Comparison of ENCODE assay signal across 13 mouse cellular contexts in the genomic region with DNA sequence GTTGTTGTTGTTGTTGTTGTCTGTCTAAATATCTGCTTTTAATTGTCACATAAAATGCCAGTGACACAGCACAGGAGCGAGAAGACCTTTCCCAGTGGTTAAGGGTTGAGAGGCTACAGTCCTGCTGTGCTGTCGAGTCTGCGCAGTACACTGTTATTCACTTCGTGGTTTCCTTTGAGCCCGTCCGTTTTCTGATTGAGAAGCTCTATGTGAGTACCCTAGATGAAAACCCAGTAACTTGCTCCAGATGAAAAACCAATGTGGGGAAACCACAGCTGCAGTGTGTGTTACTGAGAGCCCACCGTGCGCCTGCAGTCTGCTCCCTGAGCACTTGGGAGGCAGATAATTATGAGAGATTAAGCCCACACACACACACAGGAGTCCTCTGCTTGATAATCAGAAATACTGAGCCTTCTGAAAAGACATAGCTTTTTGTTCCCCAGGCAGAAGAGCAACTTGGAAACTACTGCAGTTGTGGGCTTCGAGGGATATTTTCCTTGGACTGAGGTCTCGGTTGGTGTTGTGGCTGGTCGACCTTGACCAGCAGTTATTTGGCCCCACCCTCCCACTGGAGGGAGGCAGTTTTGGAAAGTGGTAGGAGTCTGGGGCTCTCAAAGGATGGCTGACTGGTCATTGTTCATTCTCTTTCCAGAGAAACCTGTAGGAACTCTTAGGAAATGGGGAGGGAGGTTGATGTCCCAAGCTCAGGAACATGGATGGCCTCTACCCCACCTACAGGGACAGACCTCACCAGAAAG.
DNase-seq lines count a peak whose midpoint lies in the region; ATAC-seq lines count a peak whose summit lies in the region.
"Had no signal": no experiment of that assay in that cellular context is flagged by ENCODE, and none has a peak within 500 bp of the region (broad histone marks: within the 10 kb centered on the region; RNA-seq: fewer than 3 reads in every experiment).

No protein-coding gene starts in this region.

- H3K27me3 ChIP-seq in lung, embryonic 15.5 days = no peaks in the 10 kb centered on the region
- H3K27me3 ChIP-seq in limb, embryonic 10.5 days (ENCODE audit: low read depth, poor library complexity, severe bottlenecking) = no peaks in the 10 kb centered on the region
- no peaks in the 10 kb centered on the region for H3K27me3 ChIP-seq in neural tube, embryonic 14.5 days (ENCODE audit: control insufficient read depth, insufficient read depth, low read length)
- H3K27me3 ChIP-seq: heart, embryonic 13.5 days; stomach, embryonic 15.5 days had no signal

- ATAC-seq in lung, embryonic 15.5 days (ENCODE audit: borderline replicate concordance, extremely low read depth, low FRiP score, low TSS enrichment) = no peak
- no peak for ATAC-seq in neural tube, embryonic 14.5 days (ENCODE audit: low read depth)
- ATAC-seq in erythroblast, adult 5-6 weeks (replicated peaks; ENCODE audit: low FRiP score, poor library complexity, severe bottlenecking) = no peak
- no peak for ATAC-seq in megakaryocyte progenitor cell, adult 5-6 weeks (replicated peaks; ENCODE audit: poor library complexity)

- WGBS in lung, embryonic 15.5 days = 72% methylated on average over 11 of the region's 11 CpGs
- WGBS in limb, embryonic 10.5 days = 69% methylated on average over 11 of the region's 11 CpGs
- 79% methylated on average over 11 of the region's 11 CpGs for WGBS in neural tube, embryonic 14.5 days

- peaks cover 40% of the 10 kb centered on the region for H3K4me1 ChIP-seq in lung, embryonic 15.5 days
- H3K4me1 ChIP-seq in limb, embryonic 10.5 days = peaks cover 67% of the 10 kb centered on the region
- peaks cover 45% of the 10 kb centered on the region for H3K4me1 ChIP-seq in neural tube, embryonic 14.5 days (ENCODE audit: control insufficient read depth, insufficient read depth, low read length)

- H3K36me3 ChIP-seq in lung, embryonic 15.5 days = no peaks in the 10 kb centered on the region
- H3K36me3 ChIP-seq in limb, embryonic 10.5 days = peaks cover 20% of the 10 kb centered on the region
- peaks cover 5% of the 10 kb centered on the region for H3K36me3 ChIP-seq in neural tube, embryonic 14.5 days (ENCODE audit: control insufficient read depth, insufficient read depth, low read length)
- H3K36me3 ChIP-seq: stomach, embryonic 15.5 days had no signal

- no peak overlapping the region for H3K4me3 ChIP-seq in lung, embryonic 15.5 days
- no peak overlapping the region for H3K4me3 ChIP-seq in limb, embryonic 10.5 days
- no peak overlapping the region for H3K4me3 ChIP-seq in neural tube, embryonic 14.5 days (ENCODE audit: low read depth, low read length)
- H3K4me3 ChIP-seq: heart, embryonic 13.5 days; stomach, embryonic 15.5 days had no signal

- no peak overlapping the region for H3K9ac ChIP-seq in lung, embryonic 15.5 days
- no peak overlapping the region for H3K9ac ChIP-seq in neural tube, embryonic 14.5 days (replicated peaks; ENCODE audit: low read depth, low read length)
- H3K9ac ChIP-seq: heart, embryonic 13.5 days; lung, embryonic 14.5 days; stomach, embryonic 15.5 days had no signal

- H3K4me2 ChIP-seq in lung, embryonic 15.5 days = no peak overlapping the region
- H3K4me2 ChIP-seq in neural tube, embryonic 14.5 days (ENCODE audit: low read depth, low read length) = no peak overlapping the region
- H3K4me2 ChIP-seq: heart, embryonic 13.5 days; lung, embryonic 14.5 days; stomach, embryonic 15.5 days had no signal

- DNase-seq in adrenal gland, adult 2 months = peak; percentile 47
- no peak for DNase-seq in adrenal gland, postnatal 10 days
- no peak for DNase-seq in lung, postnatal 25 days (ENCODE audit: low spot score)
- DNase-seq in limb, embryonic 10.5 days (ENCODE audit: low spot score) = no peak
- DNase-seq: left cerebral cortex, postnatal 4 days; lung, embryonic 14.5 days; right cerebral cortex, adult 18-20 months had no signal

- 0 out of 2 replicates have a peak overlapping the region, but pooled peaks have one; percentile 18 for H3K27ac ChIP-seq in lung, embryonic 15.5 days
- peak overlapping the region; percentile 21; the same call in 1 of the 2 replicates for H3K27ac ChIP-seq in limb, embryonic 10.5 days
- 0 out of 2 replicates have a peak overlapping the region, but pooled peaks have one; percentile 52 for H3K27ac ChIP-seq in neural tube, embryonic 14.5 days (ENCODE audit: low read depth, low read length)
- H3K27ac ChIP-seq: heart, embryonic 13.5 days; stomach, embryonic 15.5 days had no signal

- no peaks in the 10 kb centered on the region for H3K9me3 ChIP-seq in lung, embryonic 15.5 days
- H3K9me3 ChIP-seq in limb, embryonic 10.5 days (replicated peaks) = no peaks in the 10 kb centered on the region
- no peaks in the 10 kb centered on the region for H3K9me3 ChIP-seq in neural tube, embryonic 14.5 days (ENCODE audit: control insufficient read depth, low read length)
- H3K9me3 ChIP-seq: heart, embryonic 13.5 days; stomach, embryonic 15.5 days had no signal
